Mouse (Mus musculus) heart, postnatal 0 days (tissue): Measurements from ENCODE around the gene Lst1.

Source experiments
- CTCF ChIP-seq: IDR thresholded peaks from 2 replicates; pipeline ENCODE4 v1.5.1; 2016; ENCODE audit warnings: antibody characterized with exemption, control low read depth, low read depth
- EP300 ChIP-seq: IDR thresholded peaks from 2 replicates; pipeline ENCODE4 v1.6.1; 2016; ENCODE audit warnings: antibody characterized with exemption, low read depth

- no peak for TF ChIP-seq CTCF
- TF ChIP-seq EP300, result no peak
Measured at GRCm38 (mm10) chr17:35162121-35162520, 26.1 kb downstream of the Lst1 start.
